Mouse (Mus musculus): ENCODE data around the gene Rbms3. TPM values are rescaled to one million over a fixed set of nuclear protein-coding genes. Genes with fewer than 3 reads are reported as not detected.

The Rbms3 gene
- polyA plus RNA-seq, 1 experiment from 2014 or later: 45.9 TPM

GRCm38 (mm10) chr9:117018301-117018700, 611.4 kb downstream of the Rbms3 start:
- ATAC-seq (replicated peaks; ENCODE audit: insufficient number of reproducible peaks, low FRiP score, low TSS enrichment, low read depth) (no peak), DNase-seq (ENCODE audit: low spot score) (no peak)
- H3K27me3 ChIP-seq (ENCODE audit: control insufficient read depth, insufficient read depth, low read length): no peaks in the 10 kb centered on the region
- H3K4me2 ChIP-seq (ENCODE audit: low read depth, low read length): no peak overlapping the region
- no peak overlapping the region for H3K27ac ChIP-seq (replicated peaks; ENCODE audit: low read depth, low read length)
- H3K36me3 ChIP-seq (replicated peaks; ENCODE audit: control insufficient read depth, insufficient read depth, low read depth, low read length): no peaks in the 10 kb centered on the region
- H3K9ac ChIP-seq (replicated peaks; ENCODE audit: low read length): no peak overlapping the region
- H3K4me3 ChIP-seq (ENCODE audit: low read depth, low read length): no peak overlapping the region
- H3K9me3 ChIP-seq (replicated peaks; ENCODE audit: control insufficient read depth, low read length): no peaks in the 10 kb centered on the region
- WGBS: 41% methylated on average over 12 of the region's 12 CpGs
- H3K4me1 ChIP-seq (ENCODE audit: control insufficient read depth, insufficient read depth, low read length): no peaks in the 10 kb centered on the region

GRCm38 (mm10) chr9:117016605-117017319, 613.0 kb downstream of the Rbms3 start:
- no peaks in the 10 kb centered on the region for H3K9me3 ChIP-seq (replicated peaks; ENCODE audit: control insufficient read depth, low read length)
- ATAC-seq (replicated peaks; ENCODE audit: insufficient number of reproducible peaks, low FRiP score, low TSS enrichment, low read depth) (no peak), DNase-seq (ENCODE audit: low spot score) (no peak)
- H3K4me2 ChIP-seq (ENCODE audit: low read depth, low read length): no peak overlapping the region
- no peak overlapping the region for H3K4me3 ChIP-seq (ENCODE audit: low read depth, low read length)
- WGBS: 88% methylated on average over 9 of the region's 9 CpGs
- no peak overlapping the region for H3K9ac ChIP-seq (replicated peaks; ENCODE audit: low read length)
- no peaks in the 10 kb centered on the region for H3K36me3 ChIP-seq (replicated peaks; ENCODE audit: control insufficient read depth, insufficient read depth, low read depth, low read length)
- H3K27me3 ChIP-seq (ENCODE audit: control insufficient read depth, insufficient read depth, low read length): no peaks in the 10 kb centered on the region
- H3K4me1 ChIP-seq (ENCODE audit: control insufficient read depth, insufficient read depth, low read length): no peaks in the 10 kb centered on the region
- no peak overlapping the region for H3K27ac ChIP-seq (replicated peaks; ENCODE audit: low read depth, low read length)

DNA sequence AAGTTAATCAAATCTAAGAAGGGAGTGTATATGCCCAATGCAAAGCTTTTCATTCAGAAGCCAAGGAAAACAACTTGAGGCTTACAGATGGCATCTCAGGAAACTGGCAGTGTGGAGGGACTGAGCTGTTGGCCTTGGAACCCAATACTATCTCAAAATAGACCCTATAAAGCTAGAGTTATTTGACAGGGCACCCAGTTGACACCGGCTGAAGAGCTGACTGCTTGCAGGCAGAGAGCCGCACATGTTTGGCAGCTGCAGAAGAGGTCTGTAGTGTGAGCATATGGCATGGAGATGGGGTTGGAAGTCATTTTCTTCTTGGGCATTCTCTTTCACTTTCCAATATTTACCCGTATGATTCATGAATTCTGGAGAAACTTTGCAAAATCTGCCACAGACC, 616.3 kb downstream of the Rbms3 start:
- H3K9ac ChIP-seq (replicated peaks; ENCODE audit: low read length): no peak overlapping the region
- no peaks in the 10 kb centered on the region for H3K9me3 ChIP-seq (replicated peaks; ENCODE audit: control insufficient read depth, low read length)
- DNase-seq (ENCODE audit: low spot score) (no peak), ATAC-seq (replicated peaks; ENCODE audit: insufficient number of reproducible peaks, low FRiP score, low TSS enrichment, low read depth) (no peak)
- H3K4me3 ChIP-seq (ENCODE audit: low read depth, low read length): no peak overlapping the region
- H3K4me1 ChIP-seq (ENCODE audit: control insufficient read depth, insufficient read depth, low read length): no peaks in the 10 kb centered on the region
- H3K27ac ChIP-seq (replicated peaks; ENCODE audit: low read depth, low read length): no peak overlapping the region
- no peaks in the 10 kb centered on the region for H3K36me3 ChIP-seq (replicated peaks; ENCODE audit: control insufficient read depth, insufficient read depth, low read depth, low read length)
- 74% methylated on average over 3 of the region's 3 CpGs for WGBS
- no peak overlapping the region for H3K4me2 ChIP-seq (ENCODE audit: low read depth, low read length)
- H3K27me3 ChIP-seq (ENCODE audit: control insufficient read depth, insufficient read depth, low read length): no peaks in the 10 kb centered on the region

DNA sequence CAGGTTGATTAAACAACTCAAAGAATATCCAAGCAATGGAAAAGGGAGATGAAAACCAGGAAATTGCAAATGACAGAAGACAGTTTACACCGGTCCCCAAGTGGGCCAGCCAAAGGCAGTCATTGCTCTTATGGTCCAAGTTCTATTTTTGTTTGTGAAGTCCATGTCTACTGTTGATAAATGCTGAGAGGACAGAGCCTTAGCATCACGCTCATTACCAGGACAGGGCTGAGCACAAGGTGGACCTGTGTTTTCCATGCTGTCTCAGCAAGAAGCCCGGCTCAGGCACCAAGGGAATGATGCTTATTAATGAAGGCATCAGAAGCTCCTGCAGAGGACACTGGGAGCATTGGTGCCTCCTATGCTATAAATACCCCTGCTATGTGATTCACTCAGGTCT, 618.9 kb downstream of the Rbms3 start:
- no peak overlapping the region for H3K4me3 ChIP-seq (ENCODE audit: low read depth, low read length)
- H3K4me2 ChIP-seq (ENCODE audit: low read depth, low read length): no peak overlapping the region
- H3K27ac ChIP-seq (replicated peaks; ENCODE audit: low read depth, low read length): no peak overlapping the region
- no peaks in the 10 kb centered on the region for H3K36me3 ChIP-seq (replicated peaks; ENCODE audit: control insufficient read depth, insufficient read depth, low read depth, low read length)
- no peak overlapping the region for H3K9ac ChIP-seq (replicated peaks; ENCODE audit: low read length)
- 91% methylated on average over 3 of the region's 3 CpGs for WGBS
- H3K4me1 ChIP-seq (ENCODE audit: control insufficient read depth, insufficient read depth, low read length): no peaks in the 10 kb centered on the region
- no peak for ATAC-seq (replicated peaks; ENCODE audit: insufficient number of reproducible peaks, low FRiP score, low TSS enrichment, low read depth)
- H3K9me3 ChIP-seq (replicated peaks; ENCODE audit: control insufficient read depth, low read length): no peaks in the 10 kb centered on the region
- no peaks in the 10 kb centered on the region for H3K27me3 ChIP-seq (ENCODE audit: control insufficient read depth, insufficient read depth, low read length)
- DNase-seq (ENCODE audit: low spot score): no peak

- 22% methylated on average over 1 of the region's 1 CpGs for WGBS
- H3K27me3 ChIP-seq (ENCODE audit: control insufficient read depth, insufficient read depth, low read length): no peaks in the 10 kb centered on the region
- ATAC-seq (replicated peaks; ENCODE audit: insufficient number of reproducible peaks, low FRiP score, low TSS enrichment, low read depth) (no peak), DNase-seq (ENCODE audit: low spot score) (no peak)
- no peak overlapping the region for H3K27ac ChIP-seq (replicated peaks; ENCODE audit: low read depth, low read length)
- no peak overlapping the region for H3K4me2 ChIP-seq (ENCODE audit: low read depth, low read length)
- no peak overlapping the region for H3K9ac ChIP-seq (replicated peaks; ENCODE audit: low read length)
- H3K36me3 ChIP-seq (replicated peaks; ENCODE audit: control insufficient read depth, insufficient read depth, low read depth, low read length): no peaks in the 10 kb centered on the region
- no peaks in the 10 kb centered on the region for H3K4me1 ChIP-seq (ENCODE audit: control insufficient read depth, insufficient read depth, low read length)
- no peak overlapping the region for H3K4me3 ChIP-seq (ENCODE audit: low read depth, low read length)
- H3K9me3 ChIP-seq (replicated peaks; ENCODE audit: control insufficient read depth, low read length): no peaks in the 10 kb centered on the region
Observed at GRCm38 (mm10) chr9:117008194-117008593, 621.5 kb downstream of the Rbms3 start.

- Histone ChIP-seq H3K36me3 (replicated peaks; ENCODE audit: control insufficient read depth, insufficient read depth, low read depth, low read length) (no peaks in the 10 kb centered on the region), H3K9me3 (replicated peaks; ENCODE audit: control insufficient read depth, low read length) (no peaks in the 10 kb centered on the region), H3K9ac (replicated peaks; ENCODE audit: low read length) (no peak overlapping the region), H3K27me3 (ENCODE audit: control insufficient read depth, insufficient read depth, low read length) (no peaks in the 10 kb centered on the region), H3K4me2 (ENCODE audit: low read depth, low read length) (no peak overlapping the region), H3K4me3 (ENCODE audit: low read depth, low read length) (no peak overlapping the region), H3K4me1 (ENCODE audit: control insufficient read depth, insufficient read depth, low read length) (no peaks in the 10 kb centered on the region), H3K27ac (replicated peaks; ENCODE audit: low read depth, low read length) (no peak overlapping the region)
- WGBS: 79% methylated on average over 2 of the region's 2 CpGs
- no peak for ATAC-seq (replicated peaks; ENCODE audit: insufficient number of reproducible peaks, low FRiP score, low TSS enrichment, low read depth)
- no peak for DNase-seq (ENCODE audit: low spot score)
Observed at GRCm38 (mm10) chr9:117002083-117002482, 627.6 kb downstream of the Rbms3 start.

DNA sequence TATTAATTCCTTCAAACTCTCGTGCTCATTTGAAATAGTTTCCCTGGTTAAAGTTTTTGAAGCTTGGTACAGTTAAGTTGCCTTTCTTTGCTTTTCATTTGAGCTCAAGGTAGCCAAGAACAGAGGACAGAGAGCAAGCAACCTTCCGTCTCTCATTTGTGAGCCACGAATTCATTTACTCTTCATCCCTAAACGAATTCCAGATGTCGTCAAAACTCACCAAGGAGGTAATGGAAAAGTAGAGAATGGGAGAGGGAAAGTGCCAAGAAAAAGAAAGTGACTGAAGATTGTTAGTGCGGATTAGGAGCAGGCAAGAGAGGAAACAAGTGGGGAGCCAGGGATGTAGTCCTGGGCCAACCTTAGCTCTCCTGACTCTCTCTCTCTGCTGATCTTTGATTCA, 630.5 kb downstream of the Rbms3 start:
- no peaks in the 10 kb centered on the region for H3K9me3 ChIP-seq (replicated peaks; ENCODE audit: control insufficient read depth, low read length)
- no peak for ATAC-seq (replicated peaks; ENCODE audit: insufficient number of reproducible peaks, low FRiP score, low TSS enrichment, low read depth)
- H3K4me3 ChIP-seq (ENCODE audit: low read depth, low read length): no peak overlapping the region
- H3K36me3 ChIP-seq (replicated peaks; ENCODE audit: control insufficient read depth, insufficient read depth, low read depth, low read length): no peaks in the 10 kb centered on the region
- H3K4me1 ChIP-seq (ENCODE audit: control insufficient read depth, insufficient read depth, low read length): no peaks in the 10 kb centered on the region
- no peak overlapping the region for H3K9ac ChIP-seq (replicated peaks; ENCODE audit: low read length)
- H3K27me3 ChIP-seq (ENCODE audit: control insufficient read depth, insufficient read depth, low read length): no peaks in the 10 kb centered on the region
- DNase-seq (ENCODE audit: low spot score): peak; percentile 76
- 29% methylated on average over 6 of the region's 6 CpGs for WGBS
- H3K27ac ChIP-seq (replicated peaks; ENCODE audit: low read depth, low read length): no peak overlapping the region
- H3K4me2 ChIP-seq (ENCODE audit: low read depth, low read length): no peak overlapping the region

DNA sequence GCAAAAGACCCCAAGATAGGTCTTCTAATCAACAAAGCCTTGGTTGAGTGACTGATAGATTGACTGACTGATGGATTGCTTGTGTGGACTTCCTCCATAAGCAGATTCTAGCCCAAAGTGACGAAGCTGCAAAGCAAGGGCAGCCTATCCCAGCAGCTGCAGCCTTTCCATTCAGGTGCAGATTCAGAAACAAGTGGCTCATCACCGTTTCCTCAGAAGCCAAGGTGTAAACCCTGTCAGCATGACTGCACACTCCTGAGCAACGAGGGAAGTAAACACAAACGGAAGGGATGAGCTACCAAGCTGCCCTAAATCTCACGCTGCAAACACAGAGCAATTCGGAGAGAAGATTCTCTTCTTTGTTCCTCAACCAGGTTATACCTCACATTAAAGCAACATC, 639.4 kb downstream of the Rbms3 start:
- DNase-seq (ENCODE audit: low spot score): no peak
- Histone ChIP-seq H3K27ac (replicated peaks; ENCODE audit: low read depth, low read length) (no peak overlapping the region), H3K9ac (replicated peaks; ENCODE audit: low read length) (no peak overlapping the region), H3K27me3 (ENCODE audit: control insufficient read depth, insufficient read depth, low read length) (no peaks in the 10 kb centered on the region), H3K4me2 (ENCODE audit: low read depth, low read length) (no peak overlapping the region), H3K9me3 (replicated peaks; ENCODE audit: control insufficient read depth, low read length) (no peaks in the 10 kb centered on the region), H3K36me3 (replicated peaks; ENCODE audit: control insufficient read depth, insufficient read depth, low read depth, low read length) (no peaks in the 10 kb centered on the region), H3K4me1 (ENCODE audit: control insufficient read depth, insufficient read depth, low read length) (no peaks in the 10 kb centered on the region), H3K4me3 (ENCODE audit: low read depth, low read length) (no peak overlapping the region)
- whole genome bisulfite sequencing: 90% methylated on average over 6 of the region's 6 CpGs
- ATAC-seq (replicated peaks; ENCODE audit: insufficient number of reproducible peaks, low FRiP score, low TSS enrichment, low read depth): no peak
